Mouse (Mus musculus): ENCODE data around the gene Kpna6. TPM values are rescaled to one million over a fixed set of nuclear protein-coding genes. Genes with fewer than 3 reads are reported as not detected.

Kpna6 gene
- polyA plus RNA-seq, 1 experiment from 2014 or later: 3.7 TPM

- WGBS (ENCODE audit: insufficient replicate concordance): 76% methylated on average over 6 of the region's 6 CpGs
- Histone ChIP-seq H3K4me1 (ENCODE audit: insufficient read depth) (peaks cover 26% of the 10 kb centered on the region), H3K4me3 (ENCODE audit: low read depth, low read length) (no peak overlapping the region), H3K9me3 (ENCODE audit: low read length) (no peaks in the 10 kb centered on the region), H3K9ac (replicated peaks) (no peak overlapping the region), H3K36me3 (replicated peaks; ENCODE audit: insufficient read depth, low read length) (peaks cover 45% of the 10 kb centered on the region), H3K27me3 (ENCODE audit: insufficient read depth, low read length) (no peaks in the 10 kb centered on the region), H3K4me2 (ENCODE audit: low read depth, low read length) (no peak overlapping the region), H3K27ac (ENCODE audit: low read depth) (no peak overlapping the region)
- TF ChIP-seq CTCF (IDR thresholded peaks at IDR 0.05; ENCODE audit: low read depth) (no peak), EP300 (IDR thresholded peaks at IDR 0.05; ENCODE audit: low read depth) (no peak)
- no peak for ATAC-seq
- no peak for DNase-seq
These were observed 46.5 kb downstream of the Kpna6 start for GRCm38 (mm10) chr4:129626035-129626434.

GRCm38 (mm10) chr4:129625496-129625895 is 47.1 kb downstream of the Kpna6 start:
- H3K4me1 ChIP-seq (ENCODE audit: insufficient read depth): peaks cover 26% of the 10 kb centered on the region
- WGBS (ENCODE audit: insufficient replicate concordance): 49% methylated on average over 4 of the region's 4 CpGs
- no peak overlapping the region for H3K4me3 ChIP-seq (ENCODE audit: low read depth, low read length)
- H3K4me2 ChIP-seq (ENCODE audit: low read depth, low read length): peak overlapping the region; percentile 93
- no peaks in the 10 kb centered on the region for H3K9me3 ChIP-seq (ENCODE audit: low read length)
- DNase-seq (no peak), ATAC-seq (no peak)
- peak overlapping the region; percentile 94 for H3K27ac ChIP-seq (ENCODE audit: low read depth)
- H3K36me3 ChIP-seq (replicated peaks; ENCODE audit: insufficient read depth, low read length): peaks cover 41% of the 10 kb centered on the region
- TF ChIP-seq CTCF (IDR thresholded peaks at IDR 0.05; ENCODE audit: low read depth) (no peak), EP300 (IDR thresholded peaks at IDR 0.05; ENCODE audit: low read depth) (no peak)
- H3K9ac ChIP-seq (replicated peaks): 0 out of 2 replicates have a peak overlapping the region, but pooled peaks have one; percentile 35
- no peaks in the 10 kb centered on the region for H3K27me3 ChIP-seq (ENCODE audit: insufficient read depth, low read length)

GRCm38 (mm10) chr4:129625029-129625370 is 47.6 kb downstream of the Kpna6 start:
- TF ChIP-seq EP300 (IDR thresholded peaks at IDR 0.05; ENCODE audit: low read depth) (no peak), CTCF (IDR thresholded peaks at IDR 0.05; ENCODE audit: low read depth) (no peak)
- peak; percentile 81 for DNase-seq
- peak; percentile 26 for ATAC-seq
- peak overlapping the region; percentile 94 for H3K27ac ChIP-seq (ENCODE audit: low read depth)
- H3K4me2 ChIP-seq (ENCODE audit: low read depth, low read length): peak overlapping the region; percentile 93
- peaks cover 26% of the 10 kb centered on the region for H3K4me1 ChIP-seq (ENCODE audit: insufficient read depth)
- H3K27me3 ChIP-seq (ENCODE audit: insufficient read depth, low read length): no peaks in the 10 kb centered on the region
- peak overlapping the region; percentile 66 for H3K4me3 ChIP-seq (ENCODE audit: low read depth, low read length)
- peaks cover 37% of the 10 kb centered on the region for H3K36me3 ChIP-seq (replicated peaks; ENCODE audit: insufficient read depth, low read length)
- 4% methylated on average over 6 of the region's 6 CpGs for WGBS (ENCODE audit: insufficient replicate concordance)
- H3K9ac ChIP-seq (replicated peaks): peak overlapping the region; percentile 35
- H3K9me3 ChIP-seq (ENCODE audit: low read length): no peaks in the 10 kb centered on the region

GRCm38 (mm10) chr4:129624281-129625028 is 48.1 kb downstream of the Kpna6 start:
- 3% methylated on average over 18 of the region's 18 CpGs for WGBS (ENCODE audit: insufficient replicate concordance)
- no peaks in the 10 kb centered on the region for H3K27me3 ChIP-seq (ENCODE audit: insufficient read depth, low read length)
- peak overlapping the region; percentile 66 for H3K4me3 ChIP-seq (ENCODE audit: low read depth, low read length)
- ATAC-seq: peak; percentile 95
- H3K27ac ChIP-seq (ENCODE audit: low read depth): peak overlapping the region; percentile 94
- peaks cover 31% of the 10 kb centered on the region for H3K36me3 ChIP-seq (replicated peaks; ENCODE audit: insufficient read depth, low read length)
- peak overlapping the region; percentile 84 for H3K9ac ChIP-seq (replicated peaks)
- H3K4me2 ChIP-seq (ENCODE audit: low read depth, low read length): peak overlapping the region; percentile 93
- no peaks in the 10 kb centered on the region for H3K9me3 ChIP-seq (ENCODE audit: low read length)
- peaks cover 26% of the 10 kb centered on the region for H3K4me1 ChIP-seq (ENCODE audit: insufficient read depth)
- TF ChIP-seq EP300 (IDR thresholded peaks at IDR 0.05; ENCODE audit: low read depth) (no peak), CTCF (IDR thresholded peaks at IDR 0.05; ENCODE audit: low read depth) (no peak)
- DNase-seq: peak; percentile 90

- DNase-seq (peak; percentile 38), ATAC-seq (peak; percentile 30)
- Histone ChIP-seq H3K27me3 (ENCODE audit: insufficient read depth, low read length) (no peaks in the 10 kb centered on the region), H3K4me3 (ENCODE audit: low read depth, low read length) (peak within 1 kb of the TSS; percentile 66), H3K4me1 (ENCODE audit: insufficient read depth) (peaks cover 26% of the 10 kb centered on the region), H3K4me2 (ENCODE audit: low read depth, low read length) (peak within 1 kb of the TSS; percentile 93), H3K9me3 (ENCODE audit: low read length) (no peaks in the 10 kb centered on the region), H3K27ac (ENCODE audit: low read depth) (peak within 1 kb of the TSS; percentile 94), H3K36me3 (replicated peaks; ENCODE audit: insufficient read depth, low read length) (peaks cover 23% of the 10 kb centered on the region), H3K9ac (replicated peaks) (peak within 1 kb of the TSS; percentile 84)
- TF ChIP-seq EP300 (IDR thresholded peaks at IDR 0.05; ENCODE audit: low read depth): no peak
- no peak for TF ChIP-seq CTCF (IDR thresholded peaks at IDR 0.05; ENCODE audit: low read depth)
- WGBS (ENCODE audit: insufficient replicate concordance): under 1% methylated on average over 10 of the region's 10 CpGs
These were observed 48.9 kb downstream of the Kpna6 start, which contains the start of gene Ccdc28b for GRCm38 (mm10) chr4:129623681-129624091. Gene Ccdc28b, minus strand, starts transcription at chr4:129623947.

GRCm38 (mm10) chr4:129622803-129623535 is 49.6 kb downstream of the Kpna6 start:
- 24% methylated on average over 8 of the region's 8 CpGs for WGBS (ENCODE audit: insufficient replicate concordance)
- no peak for DNase-seq
- H3K27me3 ChIP-seq (ENCODE audit: insufficient read depth, low read length): no peaks in the 10 kb centered on the region
- no peak for ATAC-seq
- peaks cover 16% of the 10 kb centered on the region for H3K36me3 ChIP-seq (replicated peaks; ENCODE audit: insufficient read depth, low read length)
- peaks cover 33% of the 10 kb centered on the region for H3K4me1 ChIP-seq (ENCODE audit: insufficient read depth)
- H3K27ac ChIP-seq (ENCODE audit: low read depth): peak overlapping the region; percentile 94
- H3K9me3 ChIP-seq (ENCODE audit: low read length): no peaks in the 10 kb centered on the region
- H3K4me3 ChIP-seq (ENCODE audit: low read depth, low read length): peak overlapping the region; percentile 66
- H3K9ac ChIP-seq (replicated peaks): peak overlapping the region; percentile 84
- peak overlapping the region; percentile 93 for H3K4me2 ChIP-seq (ENCODE audit: low read depth, low read length)
- TF ChIP-seq CTCF (IDR thresholded peaks at IDR 0.05; ENCODE audit: low read depth) (no peak), EP300 (IDR thresholded peaks at IDR 0.05; ENCODE audit: low read depth) (no peak)
